Mouse (Mus musculus): ENCODE measurements at regions not wholly inside any gene's neighbourhood (a gene's known extent, or its start where the extent isn't known, plus 50 kb on each side); places are given as distances from the start of the nearest gene placed in this dataset.
A peak's percentile ranks its signal among the peaks of the same experiment; 100 is the strongest.
"Not testable (repeated sequence)": the region's sequence is repeated elsewhere in the genome, so short reads cannot be mapped to it uniquely, and the experiment has no call there.

GRCm38 (mm10) chr17:9268776-9269175, 153.1 kb upstream of the Gm17728 start:
- DNase-seq (ENCODE audit: low read depth, low spot score): no peak

GRCm38 (mm10) chr17:9278046-9278445, 143.8 kb upstream of the Gm17728 start:
- not testable (repeated sequence) for DNase-seq (ENCODE audit: low read depth, low spot score)

- no peak for DNase-seq (ENCODE audit: low read depth, low spot score)
Observed at GRCm38 (mm10) chr17:9279481-9279880, 142.4 kb upstream of the Gm17728 start.

- no peak for DNase-seq (ENCODE audit: low read depth, low spot score)
Observed at GRCm38 (mm10) chr17:9281891-9282290, 140.0 kb upstream of the Gm17728 start.

- no peak for DNase-seq (ENCODE audit: low read depth, low spot score)
Observed at GRCm38 (mm10) chr17:9282333-9283176, 139.3 kb upstream of the Gm17728 start.

- DNase-seq (ENCODE audit: low read depth, low spot score): no peak
Observed at GRCm38 (mm10) chr17:9286431-9286830, 135.4 kb upstream of the Gm17728 start.

- no peak for DNase-seq (ENCODE audit: low read depth, low spot score)
Observed at GRCm38 (mm10) chr17:9286834-9287233, 135.0 kb upstream of the Gm17728 start.

GRCm38 (mm10) chr17:9287682-9288081, 134.2 kb upstream of the Gm17728 start:
- DNase-seq (ENCODE audit: low read depth, low spot score): no peak

GRCm38 (mm10) chr17:9291601-9292000, 130.3 kb upstream of the Gm17728 start:
- no peak for DNase-seq (ENCODE audit: low read depth, low spot score)

GRCm38 (mm10) chr17:9292296-9292695, 129.6 kb upstream of the Gm17728 start:
- DNase-seq (ENCODE audit: low read depth, low spot score): no peak

GRCm38 (mm10) chr17:9296371-9296770, 125.5 kb upstream of the Gm17728 start:
- DNase-seq (ENCODE audit: low read depth, low spot score): no peak

GRCm38 (mm10) chr17:9298231-9298630, 123.6 kb upstream of the Gm17728 start:
- no peak for DNase-seq (ENCODE audit: low read depth, low spot score)

- no peak for DNase-seq (ENCODE audit: low read depth, low spot score)
Observed at GRCm38 (mm10) chr17:9301101-9301501, 120.8 kb upstream of the Gm17728 start.

- no peak for DNase-seq (ENCODE audit: low read depth, low spot score)
Observed at GRCm38 (mm10) chr17:9308507-9308906, 113.4 kb upstream of the Gm17728 start.

- DNase-seq (ENCODE audit: low read depth, low spot score): no peak
Observed at GRCm38 (mm10) chr17:9322772-9323171, 99.1 kb upstream of the Gm17728 start.

GRCm38 (mm10) chr17:9328886-9329455, 92.9 kb upstream of the Gm17728 start:
- peak; percentile 18 for DNase-seq (ENCODE audit: low read depth, low spot score)

GRCm38 (mm10) chr17:9357572-9358159, 64.2 kb upstream of the Gm17728 start:
- no peak for DNase-seq (ENCODE audit: low read depth, low spot score)

All from brain, embryonic 18.5 days (tissue).